Mouse (Mus musculus): Measurements from ENCODE around the gene Tmem127. TPM values are rescaled to one million over a fixed set of nuclear protein-coding genes. Genes with fewer than 3 reads are reported as not detected.

The Tmem127 gene
- total and polyA plus RNA-seq, 3 experiments, result 10.3 to 16.6 TPM; not detected in 1

DNA sequence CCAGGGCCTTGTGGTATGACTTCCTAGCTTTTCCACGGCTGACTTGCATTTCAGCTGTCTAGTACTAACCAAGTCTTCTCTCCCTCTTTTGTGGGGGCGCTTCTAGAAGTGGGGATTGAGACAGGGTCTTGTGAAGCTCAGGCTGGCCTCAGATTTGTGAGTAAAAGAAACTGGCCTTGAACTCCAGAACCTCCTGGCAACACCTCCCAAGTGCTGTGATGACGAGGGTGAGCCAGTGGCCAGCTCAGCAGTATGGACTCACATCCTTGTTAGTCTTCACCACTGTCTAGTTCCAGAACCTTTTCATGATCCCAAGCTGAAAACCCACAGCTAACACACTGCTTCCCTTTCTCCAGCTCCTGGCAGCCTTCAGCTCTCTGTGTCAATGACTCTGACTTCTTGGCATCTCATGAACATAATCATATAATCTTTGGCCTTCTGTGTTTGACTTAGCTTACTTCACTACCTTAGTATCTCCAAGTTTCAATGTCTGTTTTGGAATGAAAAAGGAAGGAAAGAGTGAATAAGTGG, 7.0 kb downstream of the Tmem127 start:
- DNase-seq (ENCODE audit: low read depth, low spot score), result no peak

DNA sequence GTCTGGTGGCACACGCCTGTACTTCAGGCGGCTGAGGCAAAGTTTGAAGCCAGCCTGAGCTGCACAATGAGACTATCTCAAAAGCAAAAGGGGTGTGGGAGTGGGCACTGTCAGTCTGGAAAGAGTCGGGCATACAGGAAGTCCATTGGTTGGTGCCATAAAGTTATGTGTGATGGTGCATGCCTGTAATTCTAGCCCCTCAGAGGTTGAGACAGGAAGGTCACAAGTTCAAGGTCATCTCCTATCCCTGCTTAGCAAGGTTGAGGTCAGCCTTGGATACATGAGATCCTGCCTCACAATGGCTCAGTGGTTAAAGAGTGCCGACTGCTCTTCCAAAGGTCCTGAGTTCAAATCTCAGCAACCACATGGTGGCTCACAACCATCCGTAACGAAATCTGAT, 7.6 kb downstream of the Tmem127 start:
- Histone ChIP-seq H3K27ac (ENCODE audit: control insufficient read depth, low read depth, low read length) (no peak overlapping the region), H3K9ac (ENCODE audit: control insufficient read depth, low read depth, low read length, poor library complexity, severe bottlenecking) (no peak overlapping the region), H3K9me3 (replicated peaks; ENCODE audit: insufficient read depth, low read length) (no peaks in the 10 kb centered on the region), H3K27me3 (ENCODE audit: control insufficient read depth in 1 of 2, insufficient read depth in 2 of 2, low read length in 2 of 2) (no peaks in the 10 kb centered on the region), H3K79me2 (ENCODE audit: control insufficient read depth, insufficient read depth, low read length, poor library complexity) (0 out of 2 replicates have a peak, but pooled peaks cover 4% of the 10 kb centered on the region), H3K4me3 (ENCODE audit: control insufficient read depth in 1 of 2, insufficient read depth in 1 of 2, low read depth in 2 of 2, low read length in 2 of 2) (no peak overlapping the region), H3K36me3 (ENCODE audit: control insufficient read depth in 1 of 2, insufficient read depth in 2 of 2, low read length in 2 of 2) (peaks cover 0 to 18% of the 10 kb centered on the region in 2 experiments; a peak in 3 of 4 replicates), H3K4me1 (ENCODE audit: control insufficient read depth in 1 of 2, insufficient read depth in 2 of 2, low read length in 2 of 2) (peaks cover 13 to 16% of the 10 kb centered on the region in 2 experiments)
- no peak for DNase-seq (ENCODE audit: low read depth, low spot score)
- TF ChIP-seq ZNF384 (IDR thresholded peaks at IDR 0.05; ENCODE audit: low read depth, low read length) (no peak), UBTF (IDR thresholded peaks at IDR 0.05; ENCODE audit: borderline replicate concordance, insufficient read depth, low read depth, low read length) (no peak), MAFK (IDR thresholded peaks at IDR 0.05; ENCODE audit: borderline replicate concordance, low read depth, low read length) (no peak), USF1 (IDR thresholded peaks at IDR 0.05; ENCODE audit: low read depth, low read length) (no peak), KAT2A (conservative IDR thresholded peaks at IDR 0.05; ENCODE audit: low read depth, low read length) (no peak), MYB (IDR thresholded peaks at IDR 0.05; ENCODE audit: low read depth, low read length) (no peak), JUND (IDR thresholded peaks at IDR 0.05; ENCODE audit: low read depth, low read length) (no peak), RCOR1 (IDR thresholded peaks at IDR 0.05; ENCODE audit: low read depth, low read length) (no peak), ZC3H11A (IDR thresholded peaks at IDR 0.05; ENCODE audit: low read depth, low read length) (no peak), MAX (IDR thresholded peaks at IDR 0.05; ENCODE audit: low read length) (no peak), ZKSCAN1 (IDR thresholded peaks at IDR 0.05; ENCODE audit: low read depth, low read length) (no peak), EP300 (IDR thresholded peaks at IDR 0.05; ENCODE audit: low read depth in 1 of 2, low read length in 2 of 2) (no peak), CHD1 (IDR thresholded peaks at IDR 0.05; ENCODE audit: low read depth, low read length) (no peak)

More for the DNA sequence above, 7.0 kb downstream of the Tmem127 start:
- Histone ChIP-seq H3K27me3 (ENCODE audit: control insufficient read depth in 1 of 2, insufficient read depth in 2 of 2, low read length in 2 of 2) (no peaks in the 10 kb centered on the region), H3K79me2 (ENCODE audit: control insufficient read depth, insufficient read depth, low read length, poor library complexity) (0 out of 2 replicates have a peak, but pooled peaks cover 4% of the 10 kb centered on the region), H3K36me3 (ENCODE audit: control insufficient read depth in 1 of 2, insufficient read depth in 2 of 2, low read length in 2 of 2) (peaks cover 0 to 21% of the 10 kb centered on the region in 2 experiments; a peak in 3 of 4 replicates), H3K9ac (ENCODE audit: control insufficient read depth, low read depth, low read length, poor library complexity, severe bottlenecking) (no peak overlapping the region), H3K9me3 (replicated peaks; ENCODE audit: insufficient read depth, low read length) (no peaks in the 10 kb centered on the region), H3K4me1 (ENCODE audit: control insufficient read depth in 1 of 2, insufficient read depth in 2 of 2, low read length in 2 of 2) (peaks cover 15 to 16% of the 10 kb centered on the region in 2 experiments), H3K4me3 (ENCODE audit: control insufficient read depth in 1 of 2, insufficient read depth in 1 of 2, low read depth in 2 of 2, low read length in 2 of 2) (no peak overlapping the region), H3K27ac (ENCODE audit: control insufficient read depth, low read depth, low read length) (no peak overlapping the region)
- TF ChIP-seq POLR2AphosphoS5 (IDR thresholded peaks at IDR 0.05; ENCODE audit: borderline replicate concordance, low read depth, low read length), result no peak

DNA sequence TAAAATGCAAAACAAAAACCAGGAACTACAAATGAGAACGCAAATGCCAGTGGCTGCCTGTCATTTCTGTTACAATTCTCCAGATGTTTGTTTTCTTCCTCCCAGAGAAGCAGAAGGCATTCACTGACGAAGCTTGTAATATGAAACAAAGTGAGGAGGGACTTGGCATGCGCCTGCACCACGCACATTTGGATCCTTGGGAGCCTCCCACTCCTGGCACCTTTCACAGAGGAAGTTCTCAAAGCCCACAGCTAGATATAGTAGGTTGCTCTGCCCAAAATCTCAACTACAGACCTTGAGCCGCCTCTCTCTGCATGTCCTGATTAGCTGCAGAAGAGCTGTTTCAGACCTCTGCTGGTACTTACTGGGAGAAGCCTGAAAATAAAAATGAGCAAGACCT, 11.6 kb downstream of the Tmem127 start:
- TF ChIP-seq BHLHE40 (IDR thresholded peaks at IDR 0.05; ENCODE audit: borderline replicate concordance, low read depth, low read length), result no peak
- no peak for TF ChIP-seq ZMIZ1 (IDR thresholded peaks at IDR 0.05; ENCODE audit: low read depth, low read length)
- no peak for TF ChIP-seq CHD1 (IDR thresholded peaks at IDR 0.05; ENCODE audit: low read depth, low read length)
- no peak for TF ChIP-seq MYC (IDR thresholded peaks at IDR 0.05; ENCODE audit: low read depth, low read length)
- TF ChIP-seq SIN3A (IDR thresholded peaks at IDR 0.05; ENCODE audit: low read length), result no peak
- no peak for TF ChIP-seq POLR2AphosphoS2 (IDR thresholded peaks at IDR 0.05; ENCODE audit: low read length)
- TF ChIP-seq RAD21 (IDR thresholded peaks at IDR 0.05; ENCODE audit: low read depth, low read length), result no peak
- Histone ChIP-seq H3K4me3 (ENCODE audit: control insufficient read depth in 1 of 2, insufficient read depth in 1 of 2, low read depth in 2 of 2, low read length in 2 of 2) (no peak overlapping the region), H3K9ac (ENCODE audit: control insufficient read depth, low read depth, low read length, poor library complexity, severe bottlenecking) (no peak overlapping the region), H3K36me3 (ENCODE audit: control insufficient read depth in 1 of 2, insufficient read depth in 2 of 2, low read length in 2 of 2) (peaks cover 0 to 4% of the 10 kb centered on the region in 2 experiments; a peak in 3 of 4 replicates), H3K9me3 (replicated peaks; ENCODE audit: insufficient read depth, low read length) (no peaks in the 10 kb centered on the region), H3K79me2 (ENCODE audit: control insufficient read depth, insufficient read depth, low read length, poor library complexity) (no peaks in the 10 kb centered on the region), H3K27me3 (ENCODE audit: control insufficient read depth in 1 of 2, insufficient read depth in 2 of 2, low read length in 2 of 2) (no peaks in the 10 kb centered on the region), H3K27ac (ENCODE audit: control insufficient read depth, low read depth, low read length) (no peak overlapping the region), H3K4me1 (ENCODE audit: control insufficient read depth in 1 of 2, insufficient read depth in 2 of 2, low read length in 2 of 2) (no peaks in the 10 kb centered on the region; a peak in 2 of 4 replicates)
- DNase-seq (ENCODE audit: low read depth, low spot score), result no peak

Measured in MEL (cell line).